Mouse (Mus musculus): ENCODE results near the gene Cass4.

The Cass4 gene

DNA sequence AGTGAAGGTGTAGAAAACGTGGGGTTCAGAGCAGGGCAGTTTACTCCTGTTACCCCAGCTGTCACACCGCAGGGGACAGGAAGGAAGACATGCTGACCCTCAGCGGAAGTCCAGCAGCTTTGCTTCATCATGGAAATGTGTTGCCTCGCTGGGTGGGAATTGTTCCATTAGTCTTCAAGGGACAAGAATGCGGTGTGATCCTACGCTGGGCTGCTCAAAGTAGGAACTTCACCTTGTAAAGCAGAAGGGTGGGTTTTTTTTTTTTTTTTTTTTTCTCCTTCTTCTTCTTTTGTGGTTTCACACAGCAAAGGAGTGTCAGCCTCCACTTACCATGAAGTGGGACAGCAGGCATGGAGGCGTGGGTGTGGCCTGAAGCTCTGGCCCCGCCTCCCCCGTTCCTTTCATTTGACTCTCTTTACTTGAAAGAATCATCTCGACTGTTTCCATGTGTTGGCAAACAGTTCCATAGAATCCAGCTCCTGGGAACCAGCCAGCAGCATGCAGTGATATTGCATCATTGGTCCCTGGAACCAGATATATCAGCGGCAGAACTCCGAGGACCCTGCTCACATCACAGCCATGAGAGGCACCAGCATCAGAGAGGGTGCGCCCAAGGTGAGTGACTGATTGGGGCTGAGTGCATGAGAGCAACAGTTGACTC, at the start of gene Cass4:
Cass4 (plus strand) TSS at position 404 of the 661 bp plus-strand sequence.
- DNase-seq (ENCODE audit: low read depth): peak; percentile 74

DNA sequence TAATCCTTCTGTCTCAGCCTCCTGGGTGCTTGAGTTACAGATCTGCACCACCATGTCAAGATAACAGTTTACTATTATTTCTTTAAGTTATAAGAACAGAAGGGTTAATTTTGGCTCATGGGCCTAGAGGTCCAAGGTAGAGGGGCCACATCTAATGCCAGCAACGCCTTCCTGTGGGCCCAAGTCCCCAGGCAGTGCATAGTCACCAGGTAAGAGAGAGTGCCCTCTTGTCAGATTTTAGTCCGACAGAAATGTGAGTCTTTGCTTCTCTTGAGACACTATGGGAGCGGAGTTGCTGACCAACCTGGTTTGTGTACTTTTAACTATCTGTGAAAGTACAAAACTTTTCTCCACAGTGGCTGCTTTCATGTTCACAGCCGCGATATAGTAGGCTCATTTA, 48.9 kb upstream of the Cass4 start:
- no peak for DNase-seq (ENCODE audit: low read depth)

DNA sequence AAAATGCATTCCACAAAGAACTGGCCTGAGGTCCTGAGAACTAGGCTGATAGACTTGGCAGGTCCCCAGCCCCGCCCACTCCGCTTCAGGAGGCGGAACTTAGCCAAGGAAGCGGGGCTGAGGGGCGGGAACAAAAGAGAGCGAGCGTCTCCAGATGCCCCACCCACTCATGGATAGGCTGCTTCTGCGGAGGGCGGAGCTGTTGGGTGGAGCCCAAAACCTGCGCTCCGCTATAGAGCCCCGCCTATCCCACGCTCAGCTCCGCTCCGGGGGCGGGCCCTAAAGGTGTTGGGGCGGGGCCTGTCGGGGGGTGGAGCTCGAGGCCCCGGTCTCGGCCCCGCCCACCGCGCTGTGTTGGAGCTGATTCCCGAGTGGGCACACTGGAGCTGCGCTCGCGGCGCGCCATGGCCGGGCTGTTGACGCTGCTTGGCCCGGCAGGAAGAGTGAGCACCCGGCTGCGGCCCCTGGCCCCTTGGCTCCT, 48.3 kb upstream of the Cass4 start, which contains the start of gene Fam210b:
Fam210b (plus strand) TSS at position 308 of the 481 bp plus-strand sequence.
- DNase-seq (ENCODE audit: low read depth): peak; percentile 99

DNA sequence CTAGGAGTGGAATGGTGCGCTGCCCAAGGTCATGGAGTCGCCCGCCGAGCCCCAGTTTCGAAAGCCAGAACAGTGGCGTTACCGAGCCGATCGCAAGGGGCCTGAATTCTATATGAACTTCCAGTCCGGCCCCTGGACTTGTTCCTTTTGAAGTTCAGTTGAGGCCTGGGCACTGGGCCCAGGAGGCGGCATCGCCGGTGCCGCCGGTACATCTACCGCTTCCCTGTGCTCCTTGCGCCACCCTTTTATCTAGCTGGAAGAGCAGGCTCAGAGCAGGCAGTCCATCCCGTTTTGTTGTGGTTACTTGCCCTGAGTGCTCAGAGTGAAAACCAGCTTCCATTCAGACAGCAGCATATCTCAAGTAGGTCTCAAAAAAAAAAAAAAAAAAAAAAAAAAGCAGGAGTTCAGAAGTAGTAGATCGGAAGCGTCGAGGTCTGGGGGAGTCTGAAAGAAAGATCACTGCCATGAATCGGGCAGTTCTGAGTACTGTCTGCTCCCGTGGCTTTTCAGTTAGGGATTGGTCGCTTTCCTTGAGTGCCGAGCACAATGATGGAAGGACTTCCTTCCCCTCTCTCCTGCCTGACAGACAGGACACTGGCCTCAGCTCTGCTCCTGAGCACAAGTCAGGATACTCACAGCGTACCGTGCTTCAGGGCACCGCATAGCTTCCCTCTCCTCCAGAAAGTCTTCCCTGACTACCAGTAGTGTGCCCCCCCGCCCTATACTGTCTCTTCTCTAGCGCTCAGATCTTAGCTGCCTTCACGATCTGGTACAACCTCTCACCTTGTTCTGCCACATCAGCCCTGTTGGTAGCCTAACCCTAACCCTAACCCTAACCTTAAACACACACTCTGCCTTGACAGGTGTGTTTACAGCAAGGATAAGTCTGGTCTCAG, 47.3 kb upstream of the Cass4 start:
- peak; percentile 47 for DNase-seq (ENCODE audit: low read depth)

DNA sequence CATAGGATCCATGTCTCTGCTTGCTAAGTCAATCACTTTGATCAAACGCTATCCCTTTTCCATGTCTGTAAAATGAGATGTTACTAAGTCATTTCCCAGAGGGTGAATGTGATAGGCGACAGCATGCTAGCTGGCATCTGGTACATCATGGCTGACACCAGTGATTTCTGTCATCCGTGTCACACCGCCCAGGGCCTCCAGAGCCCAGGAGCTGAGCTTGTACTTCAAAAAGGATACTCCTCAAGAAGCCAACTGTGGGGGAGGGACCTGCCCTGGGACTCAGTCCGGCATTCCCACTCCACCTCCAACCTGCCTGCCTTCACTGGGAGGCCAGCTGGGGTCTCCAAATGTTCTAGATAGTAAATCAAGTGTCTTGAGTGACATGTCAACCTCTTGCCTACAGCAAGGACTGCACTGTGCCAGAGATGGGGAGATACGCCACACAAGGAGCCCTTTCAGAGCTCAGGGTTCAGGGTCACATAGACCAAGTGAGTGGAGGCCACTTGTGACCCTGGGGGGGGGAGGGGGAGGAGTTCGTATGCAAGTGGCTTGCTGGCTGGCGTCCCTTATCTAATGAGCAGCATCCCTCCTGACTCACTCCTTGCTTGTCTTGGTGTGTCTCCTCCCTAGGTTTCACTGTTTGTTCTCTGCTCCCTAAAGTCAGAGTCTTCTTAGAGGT, 46.5 kb upstream of the Cass4 start:
- DNase-seq (ENCODE audit: low read depth): peak; percentile 22

DNA sequence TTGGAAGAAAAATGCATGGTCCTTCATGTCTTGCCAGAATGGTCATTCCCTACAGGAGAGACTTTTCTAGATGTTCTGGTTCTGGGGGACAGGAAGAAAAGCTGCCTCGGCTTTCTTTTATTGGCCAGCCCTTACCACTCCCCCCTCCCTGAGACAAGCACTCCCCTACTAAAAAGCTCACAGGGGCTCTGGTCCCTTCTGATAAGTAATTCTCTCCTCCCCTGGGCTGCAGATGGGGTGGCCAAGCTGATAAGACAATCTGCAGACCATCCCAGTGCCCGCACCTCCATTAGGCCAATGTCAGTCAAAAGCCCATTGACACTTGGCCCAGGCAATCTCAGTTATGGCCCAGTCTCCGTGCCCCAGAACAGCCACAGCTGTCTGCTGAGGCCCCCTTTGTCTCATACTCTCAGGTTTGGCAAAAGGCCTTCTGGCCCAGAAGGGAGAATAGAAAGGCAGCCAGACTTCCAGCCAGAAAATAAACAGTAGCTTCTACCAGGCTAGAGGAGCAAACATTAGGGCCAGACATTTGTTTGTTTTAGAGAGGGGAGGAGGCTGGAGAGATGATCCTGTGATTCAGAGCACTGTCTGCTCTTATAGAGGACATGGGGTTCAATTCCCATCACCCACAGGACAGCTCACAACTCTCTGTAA, 45.2 kb upstream of the Cass4 start:
- DNase-seq (ENCODE audit: low read depth): no peak

DNA sequence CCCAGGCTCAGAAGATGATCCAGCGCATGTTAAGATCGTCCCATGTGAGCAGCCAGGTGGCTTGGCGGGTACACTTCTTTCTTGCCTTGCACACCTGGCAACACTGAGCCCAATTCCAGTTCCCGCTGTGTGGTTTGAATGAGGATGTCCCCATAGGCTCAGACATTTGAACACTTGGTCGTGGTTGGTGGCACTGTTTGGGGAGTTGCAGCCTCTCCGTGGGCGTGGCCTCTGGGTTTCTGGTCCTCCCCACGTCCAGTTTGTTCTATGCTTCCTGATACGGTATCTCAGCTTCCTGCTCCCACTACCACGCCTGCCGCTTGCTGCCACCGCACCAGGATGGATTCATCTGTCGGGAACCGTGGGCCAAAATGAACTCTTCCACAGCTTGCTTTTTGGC, 43.8 kb upstream of the Cass4 start:
- no peak for DNase-seq (ENCODE audit: low read depth)

DNA sequence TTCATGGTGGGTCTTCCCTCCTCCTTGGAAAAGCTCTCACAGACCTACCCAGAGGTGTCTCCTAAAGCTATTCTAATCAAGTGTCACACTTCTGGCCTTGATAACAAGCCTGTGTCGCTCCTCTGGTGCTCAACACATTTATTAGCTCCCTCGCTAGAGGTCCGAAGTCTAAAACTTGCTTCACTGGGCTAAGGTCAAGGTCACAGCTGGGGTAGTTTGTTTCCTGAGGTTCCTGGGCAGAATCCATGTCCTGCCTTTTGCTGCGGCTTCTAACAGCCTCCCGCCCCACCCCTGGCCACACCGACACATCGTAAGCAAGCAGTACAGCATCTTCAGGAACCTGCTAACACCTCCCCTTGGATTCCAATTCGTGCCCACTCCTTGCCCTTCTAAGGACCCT, 42.8 kb upstream of the Cass4 start:
- no peak for DNase-seq (ENCODE audit: low read depth)

DNA sequence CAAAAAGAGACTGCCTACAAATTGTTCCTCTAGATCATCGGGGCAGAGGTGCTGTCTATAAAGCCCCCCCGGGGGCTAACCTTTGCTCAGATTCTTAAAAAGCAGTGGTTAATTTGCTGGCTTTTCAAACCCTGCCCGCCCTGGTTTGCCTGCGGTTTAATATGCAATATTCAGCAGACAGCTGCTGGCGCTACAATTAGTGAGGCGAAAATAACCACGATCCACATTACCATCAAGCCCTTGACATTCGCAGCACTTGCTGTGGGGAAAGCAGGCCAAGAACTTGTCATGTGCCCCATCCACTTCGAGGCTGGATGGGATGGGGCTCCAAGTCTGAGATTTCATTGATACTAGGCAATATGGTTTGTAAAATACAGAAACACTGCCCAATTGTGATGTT, 40.4 kb upstream of the Cass4 start:
- DNase-seq (ENCODE audit: low read depth): no peak

DNA sequence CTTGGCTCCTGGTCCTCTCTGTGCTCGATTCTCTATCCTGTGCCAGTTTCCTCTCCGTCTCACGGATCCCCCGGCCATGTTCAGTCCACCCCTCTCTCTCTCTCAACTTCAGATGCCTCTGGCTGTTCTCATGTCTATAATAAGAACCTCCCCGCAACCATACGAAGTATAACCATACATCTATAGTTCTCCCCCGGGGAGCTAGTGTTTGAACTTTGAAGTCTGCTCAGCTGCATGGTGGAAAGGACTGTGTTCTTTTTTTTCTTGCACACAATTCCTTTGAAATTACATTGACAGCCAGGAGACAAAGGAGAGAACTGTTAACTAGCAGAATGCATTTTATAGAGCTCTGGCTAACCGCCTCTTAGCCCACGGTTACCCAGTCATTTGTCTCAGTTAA, 38.8 kb upstream of the Cass4 start:
- DNase-seq (ENCODE audit: low read depth): no peak

DNA sequence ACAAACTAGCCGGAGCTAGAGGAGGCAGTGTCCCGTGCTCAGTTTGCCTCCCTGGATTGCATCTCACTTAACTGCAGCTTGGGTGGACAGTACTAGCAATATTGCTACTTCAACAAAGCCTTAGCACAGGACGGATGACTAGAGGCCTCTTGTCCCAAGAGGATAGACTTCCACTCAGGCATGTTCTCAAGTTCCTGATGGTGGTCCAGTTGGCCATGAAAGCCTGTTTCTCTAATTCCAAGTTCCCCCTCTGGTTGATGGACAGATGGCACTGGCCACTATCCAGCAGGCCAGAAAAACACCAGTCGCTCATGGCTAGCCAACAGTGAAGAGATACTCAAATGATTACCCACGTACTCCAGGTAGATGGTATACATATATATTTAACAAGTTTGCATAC, 37.8 kb upstream of the Cass4 start:
- DNase-seq (ENCODE audit: low read depth): no peak

DNA sequence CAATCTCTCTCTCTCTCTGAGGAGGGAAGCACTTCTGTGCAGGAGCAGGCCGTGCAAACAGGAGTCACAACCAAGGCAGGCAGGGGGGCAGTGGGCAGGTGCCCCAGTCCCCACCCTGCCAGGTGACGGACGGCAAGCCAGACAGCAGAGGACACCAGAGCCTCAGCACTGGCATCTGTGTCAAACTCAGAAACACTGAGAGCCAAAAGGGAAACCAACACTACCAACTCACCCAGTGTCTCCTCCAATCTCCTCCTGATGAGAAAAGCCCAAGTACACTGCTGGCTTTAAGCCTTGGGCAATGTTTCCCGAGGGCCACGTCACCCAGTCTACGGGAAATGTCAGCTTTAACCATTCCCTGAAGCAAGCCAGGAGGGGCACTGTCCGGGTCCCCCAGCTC, 30.4 kb upstream of the Cass4 start:
- no peak for DNase-seq (ENCODE audit: low read depth)

DNA sequence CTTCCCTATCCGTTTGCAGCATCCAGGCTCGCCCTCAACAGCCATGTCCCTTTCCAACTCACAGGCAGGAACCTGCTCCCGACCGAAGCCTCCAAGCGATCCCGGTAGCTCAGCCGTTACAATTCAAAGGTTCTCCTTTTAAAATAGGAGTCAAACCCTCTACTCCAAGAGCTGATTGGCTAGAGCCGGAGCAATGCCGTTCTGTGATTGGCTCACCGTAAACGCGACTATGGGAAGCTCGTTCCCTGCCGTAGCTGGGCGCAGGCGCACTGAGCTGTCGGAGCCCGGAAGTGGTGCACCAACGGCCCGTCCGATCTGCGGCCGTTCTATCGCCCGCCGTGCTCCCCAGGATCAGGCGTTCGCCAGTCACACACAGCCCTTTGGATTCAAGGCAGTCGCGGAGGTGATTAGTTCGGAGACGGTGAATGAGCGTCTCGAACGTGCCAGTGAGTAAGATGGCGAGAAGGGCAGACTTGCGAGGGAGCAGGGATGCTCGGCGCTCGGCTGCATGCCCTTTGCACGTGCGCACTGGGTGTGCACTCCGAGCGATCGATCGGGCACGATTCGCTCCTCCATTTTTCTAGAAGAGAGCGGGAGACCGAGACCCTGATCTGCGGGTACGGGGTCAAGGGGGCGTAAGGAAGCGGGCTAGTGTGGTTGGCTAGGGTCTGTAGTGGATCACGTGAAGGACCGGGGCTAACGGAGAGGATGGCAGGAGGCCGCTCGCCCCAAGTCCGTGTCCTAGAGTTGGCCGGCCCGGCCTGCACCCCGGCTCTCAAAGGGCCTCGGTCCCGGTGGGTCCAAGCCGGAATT, 23.0 kb upstream of the Cass4 start, which contains the start of the genes Aurka and Cstf1:
Aurka (minus strand) TSS at position 125 of the 813 bp plus-strand sequence.
Cstf1 (plus strand) TSS at position 271 of the 813 bp plus-strand sequence.
- DNase-seq (ENCODE audit: low read depth): peak; percentile 97

DNA sequence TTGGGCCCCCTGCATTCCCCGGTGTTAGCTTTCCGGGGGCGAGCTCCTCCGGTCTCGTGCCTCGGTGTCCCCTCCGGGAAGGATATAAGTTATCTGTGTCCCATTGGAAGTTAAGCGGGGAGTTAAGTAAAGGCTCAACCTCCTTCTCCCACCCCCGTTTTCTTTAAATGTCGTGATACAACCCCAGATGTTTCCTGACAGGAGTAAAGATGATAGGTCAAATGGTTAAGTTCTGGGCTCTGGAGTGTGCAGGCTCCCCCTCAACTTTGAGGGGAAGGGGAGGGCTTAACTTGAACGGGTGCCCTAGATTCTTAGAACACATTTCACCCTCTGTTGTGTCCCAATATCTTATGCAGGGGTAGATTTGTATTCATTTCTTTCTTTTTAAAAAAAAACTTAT, 22.3 kb upstream of the Cass4 start:
- DNase-seq (ENCODE audit: low read depth): no peak

DNA sequence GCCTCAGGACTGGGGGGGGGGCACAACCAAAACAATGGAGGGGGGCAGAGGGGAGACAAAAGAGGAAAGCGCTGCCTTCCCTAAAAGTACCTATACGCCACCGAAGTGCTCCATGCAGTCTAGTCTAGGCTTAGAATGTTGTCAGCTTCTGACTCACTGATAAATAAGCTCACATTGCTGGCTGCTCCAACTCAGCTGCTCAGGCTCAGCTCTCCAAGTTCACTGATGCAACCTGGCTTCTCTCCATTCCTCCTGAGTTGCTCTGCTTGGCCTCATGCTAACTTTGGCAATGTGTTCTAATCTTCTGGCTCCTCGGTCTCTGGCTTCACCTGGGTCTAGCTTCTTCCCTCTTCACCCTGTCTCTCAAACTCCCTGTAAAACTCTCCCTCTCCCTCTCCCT, 17.0 kb upstream of the Cass4 start:
- no peak for DNase-seq (ENCODE audit: low read depth)

DNA sequence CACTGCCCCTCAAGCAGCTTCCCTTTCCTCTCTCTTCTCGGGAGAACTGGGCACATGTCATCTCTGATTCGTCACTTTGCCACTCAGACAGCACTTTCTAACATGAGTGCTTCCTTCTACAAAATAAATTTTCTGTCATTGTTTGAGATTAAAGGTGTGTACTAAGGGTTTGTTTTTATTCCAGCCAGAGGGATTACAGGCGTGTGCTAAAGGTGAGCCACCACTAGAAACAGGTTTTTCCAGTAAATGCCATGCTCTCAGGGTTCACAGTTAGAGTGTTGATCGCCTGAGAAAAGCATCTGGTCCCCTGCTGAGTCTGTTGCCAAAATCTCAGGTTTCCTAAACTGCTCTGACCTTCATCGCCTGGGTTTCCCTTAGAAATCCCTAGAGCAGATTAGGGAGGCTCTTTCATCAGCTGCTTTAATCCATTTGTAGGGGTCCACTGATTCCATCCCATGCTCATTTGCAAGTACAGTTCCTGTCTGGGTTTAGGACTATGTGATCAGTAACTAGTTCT, 16.5 kb upstream of the Cass4 start:
- DNase-seq (ENCODE audit: low read depth): no peak

DNA sequence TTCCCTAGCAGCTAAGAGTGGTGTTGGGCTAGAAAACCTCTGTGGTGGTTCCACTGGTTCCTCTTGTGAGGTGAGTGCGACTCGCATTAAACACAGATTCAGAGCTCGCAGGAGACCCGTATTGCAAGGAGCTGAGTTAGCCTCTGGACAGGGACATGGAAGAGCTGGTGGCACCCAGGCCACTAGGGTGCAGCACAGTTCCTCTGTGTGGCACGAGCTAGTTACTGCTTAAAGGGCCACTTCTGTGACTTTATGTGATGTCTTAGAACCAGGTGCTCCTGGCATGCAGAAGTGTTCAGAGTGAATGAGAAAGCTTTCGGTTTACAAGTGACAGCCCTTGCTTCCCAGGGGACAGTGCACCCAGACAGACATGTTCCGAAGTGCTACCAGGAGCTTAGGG, 15.3 kb upstream of the Cass4 start:
- peak; percentile 79 for DNase-seq (ENCODE audit: low read depth)

DNA sequence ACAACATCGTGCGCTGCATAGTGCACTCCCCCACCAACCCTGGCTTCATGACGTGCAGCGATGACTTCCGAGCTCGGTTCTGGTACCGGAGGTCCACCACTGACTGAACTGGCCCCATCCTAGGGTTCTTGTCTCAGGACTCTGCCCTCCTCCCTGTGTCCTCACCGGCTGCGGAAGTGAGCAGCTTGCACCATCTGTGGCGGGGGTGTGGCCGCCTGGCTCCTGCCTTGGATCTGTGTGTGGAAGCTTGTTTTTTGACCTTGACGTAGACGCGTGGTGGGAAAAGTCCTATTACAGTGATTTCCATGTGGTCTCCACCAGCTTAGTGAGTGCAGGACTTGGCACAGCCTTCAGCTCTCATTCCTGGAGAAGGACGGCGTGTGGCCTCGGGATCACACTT, 13.1 kb upstream of the Cass4 start:
- DNase-seq (ENCODE audit: low read depth): no peak

DNA sequence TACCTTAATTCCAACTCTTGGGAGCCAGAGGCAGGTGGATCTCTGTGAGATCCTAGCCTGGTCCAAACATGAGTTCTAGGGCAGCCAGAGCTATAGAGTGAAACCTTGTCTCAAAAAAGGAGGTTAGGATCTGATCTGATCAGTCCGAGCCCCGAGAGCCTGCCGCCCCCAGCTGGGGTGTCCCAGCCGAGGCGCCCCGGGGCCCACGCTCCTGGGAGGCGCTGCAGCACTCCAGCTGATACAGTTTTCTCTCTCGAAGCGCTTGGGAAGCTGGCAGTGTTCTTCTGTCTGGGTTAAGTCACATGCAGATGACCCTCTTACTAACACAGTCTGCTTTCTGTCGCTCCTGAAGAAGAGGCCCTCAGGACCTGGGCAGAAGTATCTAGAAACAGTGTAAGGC, 12.3 kb upstream of the Cass4 start:
- DNase-seq (ENCODE audit: low read depth): no peak

DNA sequence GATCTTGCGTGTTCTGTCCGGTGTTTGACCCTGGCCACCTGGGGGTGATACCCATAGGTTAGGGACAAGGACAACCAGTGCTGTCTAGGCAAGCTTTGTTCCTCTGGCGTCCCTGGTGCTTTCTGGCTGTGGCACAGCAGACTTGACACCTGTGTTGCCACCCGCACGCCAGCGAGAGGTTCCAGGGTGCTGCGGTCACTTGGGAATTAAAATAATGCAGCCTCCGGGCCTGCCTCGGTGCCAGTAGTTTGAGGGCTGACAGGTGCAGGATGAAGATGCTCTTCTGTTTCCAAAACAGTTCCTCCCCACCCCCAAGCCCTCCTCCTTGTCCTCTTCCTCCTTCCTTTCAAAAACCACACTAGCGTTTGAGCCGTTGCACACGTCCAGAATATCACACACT, 11.7 kb upstream of the Cass4 start:
- DNase-seq (ENCODE audit: low read depth): peak; percentile 53

DNA sequence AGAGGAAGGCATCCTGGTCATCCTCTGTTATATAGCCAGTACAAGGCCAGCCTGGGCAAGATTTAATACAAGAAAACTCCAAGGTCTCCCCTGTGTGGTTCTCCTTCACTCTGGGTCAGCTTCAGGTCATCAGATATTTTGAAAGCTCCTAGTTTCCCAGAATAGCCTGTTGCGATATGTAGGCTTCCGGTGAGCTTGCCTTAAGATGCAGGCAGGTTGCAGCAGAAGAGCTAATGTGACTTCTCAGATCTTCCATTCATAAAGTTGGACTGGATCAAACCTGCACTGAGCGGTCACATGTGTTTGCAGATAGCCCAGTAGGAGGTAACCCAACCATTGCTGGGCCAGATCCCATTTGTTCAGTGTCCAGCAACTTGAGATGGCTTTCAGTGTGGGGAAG, 8.9 kb upstream of the Cass4 start:
- DNase-seq (ENCODE audit: low read depth): no peak
